Mouse (Mus musculus) B cell, adult 2 months (primary cell): ENCODE results near the gene Lrrc8b.
A peak's percentile ranks its signal among the peaks of the same experiment; 100 is the strongest.

Source experiments
- DNase-seq, 2 experiments: peaks; one replicate each; pipeline ENCODE4 v3.0.0; 2022

Lrrc8b gene

GRCm38 (mm10) chr5:105415198-105415791 lies at the start of gene Lrrc8b:
TSS of gene Lrrc8b (plus strand) at chr5:105415775.
- peak; percentile 83 to 85 for DNase-seq

DNA sequence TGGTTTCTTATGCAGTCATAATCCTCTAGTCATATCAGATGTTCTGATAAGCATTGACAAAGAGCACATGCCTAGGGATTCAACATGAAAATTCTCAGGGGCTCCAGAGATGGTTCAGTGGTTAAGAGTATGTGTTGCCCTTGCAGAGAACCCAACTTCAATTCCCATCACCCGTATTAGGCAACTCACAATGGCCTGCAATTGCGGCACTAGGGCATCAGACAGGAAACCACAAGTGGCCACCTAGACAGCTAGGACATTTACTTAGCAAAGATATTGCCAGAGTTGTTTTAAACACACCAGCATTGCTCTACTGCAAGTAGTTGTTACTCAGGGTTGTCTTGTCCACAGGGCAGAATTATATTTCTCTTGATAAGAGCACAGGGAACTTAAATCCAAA lies 34.1 kb upstream of the Lrrc8b start:
- no peak for DNase-seq

DNA sequence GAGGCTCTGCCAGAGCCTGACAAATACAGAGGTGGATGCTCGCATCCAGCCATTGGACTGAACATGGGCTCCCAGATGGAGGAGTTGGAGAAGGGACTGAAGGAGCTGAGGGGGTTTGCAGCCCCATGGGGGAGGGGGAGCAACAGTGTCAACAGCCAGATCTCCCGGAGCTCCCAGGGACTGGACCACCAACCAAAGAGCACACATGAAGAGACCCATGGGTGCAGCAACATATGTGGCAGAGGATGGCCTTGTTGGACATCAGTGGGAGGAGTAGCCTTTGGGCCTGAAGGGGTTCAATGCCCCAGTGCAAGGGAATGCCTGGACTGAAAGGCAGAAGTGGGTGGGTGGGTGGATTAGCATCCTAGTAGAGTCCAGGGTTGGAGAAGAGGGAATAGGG lies 25.2 kb upstream of the Lrrc8b start:
- DNase-seq, result peak in 1 of 2 experiments; percentile 0

DNA sequence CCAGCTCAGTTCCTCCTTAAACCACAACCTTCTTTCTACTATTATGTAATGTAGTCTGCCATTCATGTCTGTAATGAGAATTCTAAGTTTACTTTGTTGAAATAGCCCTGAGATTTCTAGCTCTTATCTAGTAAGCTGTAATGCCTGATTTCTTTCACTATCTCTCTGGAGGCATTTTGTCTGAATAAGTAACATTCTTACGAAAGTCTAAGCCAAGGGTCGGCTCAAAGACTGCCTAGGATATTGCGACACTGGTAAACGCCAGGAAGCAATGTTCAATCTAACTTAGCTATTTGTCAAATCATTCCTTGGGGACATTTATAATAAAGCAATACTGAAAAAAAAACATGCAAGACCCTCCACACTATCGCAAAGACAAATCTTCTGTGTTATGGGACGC lies 21.8 kb upstream of the Lrrc8b start:
- DNase-seq, result no peak

DNA sequence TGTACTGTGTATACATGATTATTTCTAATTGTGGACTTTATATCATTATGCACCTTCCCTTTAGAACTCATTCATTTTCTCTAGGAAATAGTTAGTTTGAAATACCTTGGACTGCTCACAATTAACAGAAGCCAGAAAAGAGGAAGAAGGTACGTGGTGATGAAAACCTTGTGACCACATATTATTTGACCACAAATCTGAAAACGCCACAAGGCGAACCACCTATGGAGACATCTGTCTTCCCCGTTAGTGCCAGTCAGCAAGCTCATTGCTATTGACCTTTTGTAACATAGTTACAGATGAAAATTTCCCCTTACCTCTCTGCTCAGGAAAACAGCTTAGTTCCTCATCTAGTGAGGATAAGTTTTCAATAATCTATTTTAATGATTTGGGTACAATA lies 20.4 kb upstream of the Lrrc8b start:
- DNase-seq, result no peak

- no peak for DNase-seq
Measured at GRCm38 (mm10) chr5:105398966-105399365, 16.6 kb upstream of the Lrrc8b start.

- peak; percentile 79 to 82 for DNase-seq
Measured at GRCm38 (mm10) chr5:105399631-105400423, 15.7 kb upstream of the Lrrc8b start.

- no peak for DNase-seq
Measured at GRCm38 (mm10) chr5:105400424-105401375, 14.9 kb upstream of the Lrrc8b start.

DNA sequence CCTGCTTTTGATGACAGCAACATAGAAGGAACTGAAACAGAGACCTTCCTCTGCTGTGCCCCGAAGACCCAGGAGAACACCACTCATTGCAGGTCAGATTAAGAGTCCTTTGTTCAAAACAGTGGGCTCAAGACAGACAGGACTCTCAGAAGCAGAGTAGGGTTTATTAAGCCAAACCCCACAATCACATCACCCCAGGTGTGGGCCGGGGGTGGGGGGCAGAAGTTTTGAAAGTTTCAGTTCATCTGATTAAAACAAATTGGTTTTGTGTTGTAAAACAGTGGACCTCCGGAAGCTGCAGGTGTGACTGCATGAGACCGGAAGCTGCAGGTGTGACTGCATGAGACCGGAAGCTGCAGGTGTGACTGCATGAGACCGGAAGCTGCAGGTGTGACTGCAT lies 14.0 kb upstream of the Lrrc8b start:
- no peak for DNase-seq

DNA sequence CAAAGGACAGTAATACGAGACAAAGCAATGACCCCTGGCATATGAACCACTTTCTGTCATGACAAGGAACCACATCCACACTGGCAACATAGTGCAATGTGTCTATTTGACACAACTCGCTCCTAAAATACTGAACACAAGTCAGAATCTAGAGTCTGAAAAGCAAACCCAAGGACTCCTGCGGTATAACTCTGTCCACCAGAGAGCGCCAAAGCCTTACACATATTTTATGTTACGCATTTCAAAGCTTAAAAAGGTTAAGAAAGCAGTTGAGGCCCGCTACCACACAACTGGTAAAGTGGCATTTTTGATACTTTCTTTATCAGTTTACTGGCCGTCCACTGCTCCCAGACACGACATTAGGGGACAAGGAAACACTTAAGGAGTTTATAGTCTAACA lies 10.6 kb upstream of the Lrrc8b start:
- peak; percentile 83 to 86 for DNase-seq

- no peak for DNase-seq
Measured at GRCm38 (mm10) chr5:105407661-105408060, 7.9 kb upstream of the Lrrc8b start.

GRCm38 (mm10) chr5:105409092-105409491 lies 6.5 kb upstream of the Lrrc8b start:
- peak; percentile 77 to 82 for DNase-seq

DNA sequence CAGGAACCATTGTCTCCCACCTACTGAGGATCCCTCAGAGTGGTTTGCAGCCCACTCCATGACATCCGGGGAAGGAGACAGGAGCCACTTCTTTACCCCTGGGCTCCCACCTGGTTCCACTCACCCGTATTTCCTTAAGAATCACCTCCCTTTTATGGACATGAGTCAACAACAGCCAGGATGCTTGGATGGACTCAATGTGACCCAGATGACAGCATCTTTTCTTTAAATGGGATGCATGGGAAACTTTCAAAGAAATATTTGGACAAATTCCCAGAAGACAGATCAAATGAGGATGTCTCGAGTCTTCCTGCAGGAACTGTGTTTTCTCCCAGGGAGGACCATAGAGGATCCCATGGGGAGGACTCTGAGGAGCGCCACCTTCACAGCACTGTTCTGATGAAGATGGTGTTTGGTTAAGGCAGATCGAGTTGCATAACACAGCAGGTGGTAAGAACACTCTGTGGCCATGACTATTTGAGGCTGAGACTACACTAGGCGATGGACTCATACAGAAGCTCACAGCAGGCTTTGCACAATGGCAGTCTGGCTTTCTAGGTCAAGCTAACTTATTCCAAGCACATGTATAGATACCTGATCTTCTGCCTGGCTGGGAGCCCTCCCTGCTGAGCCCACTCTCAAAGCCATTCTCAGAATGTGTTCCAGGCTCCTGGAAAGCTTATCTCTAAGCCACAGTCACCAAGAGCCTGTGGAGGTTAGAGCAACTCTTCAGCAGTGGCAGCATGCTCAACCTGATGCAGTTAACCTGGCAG lies 4.9 kb upstream of the Lrrc8b start:
- no peak for DNase-seq

DNA sequence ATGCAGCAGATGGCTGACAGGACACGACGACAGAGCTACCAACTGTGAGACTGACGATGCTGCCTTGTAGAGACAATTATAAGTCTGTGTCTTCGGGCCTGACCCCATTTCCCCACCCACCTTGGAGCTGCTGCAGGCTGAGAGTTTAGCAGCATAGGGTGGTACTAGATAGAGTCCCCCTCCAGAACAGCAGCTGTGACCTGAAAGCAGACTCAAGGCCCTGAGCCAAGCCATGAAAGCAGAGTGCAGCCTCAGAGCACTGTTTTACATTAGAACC lies 4.3 kb upstream of the Lrrc8b start:
- no peak for DNase-seq

- no peak for DNase-seq
Measured at GRCm38 (mm10) chr5:105411768-105412167, 3.8 kb upstream of the Lrrc8b start.

- DNase-seq, result no peak
Measured at GRCm38 (mm10) chr5:105412634-105413033, 2.9 kb upstream of the Lrrc8b start.

- no peak for DNase-seq
Measured at GRCm38 (mm10) chr5:105414341-105415120, 1.0 kb upstream of the Lrrc8b start.

- no peak for DNase-seq
Measured at GRCm38 (mm10) chr5:105415951-105416675, 538 bp downstream of the Lrrc8b start.

- DNase-seq, result no peak
Measured at GRCm38 (mm10) chr5:105417217-105417616, 1.6 kb downstream of the Lrrc8b start.

DNA sequence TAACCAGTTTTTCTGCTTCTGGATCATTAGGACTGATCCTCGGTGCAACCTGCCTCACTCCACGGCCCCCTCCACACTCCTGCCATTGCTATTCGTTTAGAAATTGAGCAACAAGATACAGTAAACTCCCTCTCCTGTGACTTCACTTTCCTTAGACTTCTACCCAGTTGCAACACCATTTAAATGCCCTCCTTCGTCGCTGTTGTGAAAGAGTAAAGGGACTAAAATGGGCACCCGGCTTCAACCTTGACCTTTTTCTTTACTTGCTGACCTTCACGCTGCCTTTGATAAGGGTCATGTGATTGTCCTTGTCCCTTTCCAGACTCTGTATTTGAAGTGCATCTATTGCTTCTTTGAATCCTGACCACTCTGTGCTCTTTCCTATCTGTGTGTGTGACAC lies 2.8 kb downstream of the Lrrc8b start:
- DNase-seq, result no peak

GRCm38 (mm10) chr5:105418851-105419250 lies 3.3 kb downstream of the Lrrc8b start:
- DNase-seq, result no peak
